9 mouse cellular contexts compared by ENCODE assay signal in genomic region chr3:105275241-105275640, GRCm38 (mm10).
A peak's percentile ranks its signal among the peaks of the same experiment; 100 is the strongest.
DNase-seq lines count a peak whose midpoint lies in the region; ATAC-seq and TF ChIP-seq lines count a peak whose summit lies in the region.
"Had no signal": no experiment of that assay in that cellular context is flagged by ENCODE, and none has a peak within 500 bp of the region (broad histone marks: within the 10 kb centered on the region; RNA-seq: fewer than 3 reads in every experiment).

No protein-coding gene starts in this region.

- no peak overlapping the region for H3K4me2 ChIP-seq in heart, embryonic 11.5 days
- no peak overlapping the region for H3K4me2 ChIP-seq in limb, embryonic 14.5 days (replicated peaks; ENCODE audit: low read depth, low read length, severe bottlenecking)
- H3K4me2 ChIP-seq: hindbrain, embryonic 15.5 days had no signal

- intact Hi-C loops in heart, postnatal 14 days (cut with DNase I), result no loop called here

- no peaks in the 10 kb centered on the region for H3K9me3 ChIP-seq in heart, embryonic 11.5 days (replicated peaks; ENCODE audit: control insufficient read depth, low read length)
- no peaks in the 10 kb centered on the region for H3K9me3 ChIP-seq in limb, embryonic 14.5 days (ENCODE audit: control insufficient read depth, low read length)
- H3K9me3 ChIP-seq: hindbrain, embryonic 15.5 days had no signal

- H3K27ac ChIP-seq in heart, embryonic 11.5 days (ENCODE audit: low read depth, low read length), result no peak overlapping the region
- no peak overlapping the region for H3K27ac ChIP-seq in limb, embryonic 14.5 days (replicated peaks; ENCODE audit: low read depth, low read length)
- H3K27ac ChIP-seq: hindbrain, embryonic 15.5 days had no signal

- WGBS in heart, embryonic 11.5 days (ENCODE audit: insufficient replicate concordance), result 33% methylated on average over 4 of the region's 4 CpGs
- WGBS in limb, embryonic 14.5 days, result 36% methylated on average over 4 of the region's 4 CpGs

- H3K4me3 ChIP-seq in heart, embryonic 11.5 days (ENCODE audit: low read depth, low read length), result no peak overlapping the region
- no peak overlapping the region for H3K4me3 ChIP-seq in limb, embryonic 14.5 days (replicated peaks; ENCODE audit: low read length)
- H3K4me3 ChIP-seq: hindbrain, embryonic 15.5 days had no signal

- no peaks in the 10 kb centered on the region for H3K27me3 ChIP-seq in heart, embryonic 11.5 days (ENCODE audit: control insufficient read depth, insufficient read depth, low read length)
- H3K27me3 ChIP-seq in limb, embryonic 14.5 days (ENCODE audit: control insufficient read depth, insufficient read depth, low read length), result no peaks in the 10 kb centered on the region
- H3K27me3 ChIP-seq: hindbrain, embryonic 15.5 days had no signal

- no peak for TF ChIP-seq POLR2A in limb, embryonic 14.5 days (IDR thresholded peaks at IDR 0.05; ENCODE audit: borderline replicate concordance, extremely low read depth, insufficient read depth, insufficient read length)

- ATAC-seq in heart, embryonic 11.5 days (replicated peaks; ENCODE audit: insufficient number of reproducible peaks, low FRiP score, low TSS enrichment), result no peak
- ATAC-seq in limb, embryonic 14.5 days (ENCODE audit: low FRiP score, low read depth), result no peak
- no peak for ATAC-seq in granulocyte monocyte progenitor cell, adult 5-6 weeks (replicated peaks; ENCODE audit: poor library complexity, severe bottlenecking)
- no peak for ATAC-seq in erythroblast, adult 5-6 weeks (replicated peaks; ENCODE audit: low FRiP score, poor library complexity, severe bottlenecking)

- H3K36me3 ChIP-seq in heart, embryonic 11.5 days (ENCODE audit: control insufficient read depth, insufficient read depth, low read length), result no peaks in the 10 kb centered on the region
- H3K36me3 ChIP-seq in limb, embryonic 14.5 days (ENCODE audit: control insufficient read depth, insufficient read depth, low read length), result no peaks in the 10 kb centered on the region
- H3K36me3 ChIP-seq: hindbrain, embryonic 15.5 days had no signal

- no peak overlapping the region for H3K9ac ChIP-seq in heart, embryonic 11.5 days (ENCODE audit: low read depth, low read length)
- no peak overlapping the region for H3K9ac ChIP-seq in limb, embryonic 14.5 days (ENCODE audit: low read depth, low read length, severe bottlenecking)
- H3K9ac ChIP-seq: hindbrain, embryonic 15.5 days had no signal

- DNase-seq in heart, postnatal 14 days, result peak; percentile 58 to 74
- peak; percentile 57 for DNase-seq in ES-CJ7 (ENCODE audit: low read depth, low spot score)
- peak; percentile 57 for DNase-seq in c-Kit-positive CD71-negative TER-119-negative erythroid progenitor cells, embryonic 14.5 days (ENCODE audit: low read depth)
- peak; percentile 87 for DNase-seq in limb, embryonic 14.5 days (ENCODE audit: low spot score)
- peak; percentile 77 for DNase-seq in retina, postnatal 1 day

- H3K4me1 ChIP-seq in heart, embryonic 11.5 days (ENCODE audit: control insufficient read depth, insufficient read depth, low read length), result no peaks in the 10 kb centered on the region
- H3K4me1 ChIP-seq in limb, embryonic 14.5 days (ENCODE audit: control insufficient read depth, insufficient read depth, low read length), result no peaks in the 10 kb centered on the region
- H3K4me1 ChIP-seq: hindbrain, embryonic 15.5 days had no signal
